Mouse (Mus musculus) small intestine, adult 2 months (tissue): ENCODE data around the gene Ostf1.

Source experiments
- CTCF ChIP-seq: fragments of 200-500 bp; IDR thresholded peaks from 2 replicates; pipeline ENCODE4 v1.5.1; 2012; ENCODE audit warnings: low read depth, mild to moderate bottlenecking, control low read depth, inconsistent platforms, low read length, moderate library complexity, mixed read lengths; ENCODE audit not compliant: insufficient replicate concordance, insufficient read length; ENCODE audit errors: extremely low read depth
- POLR2A ChIP-seq: fragments of 200-500 bp; IDR thresholded peaks from 2 replicates; pipeline ENCODE4 v1.6.1; 2012; ENCODE audit warnings: low read depth, mild to moderate bottlenecking, control low read depth, inconsistent platforms, low read length, moderate library complexity

- TF ChIP-seq CTCF (no peak), POLR2A (no peak)
Measured at GRCm38 (mm10) chr19:18671056-18671741, 39.6 kb upstream of the Ostf1 start.
